Mouse (Mus musculus): ENCODE results near the gene Kirrel3.

DNA sequence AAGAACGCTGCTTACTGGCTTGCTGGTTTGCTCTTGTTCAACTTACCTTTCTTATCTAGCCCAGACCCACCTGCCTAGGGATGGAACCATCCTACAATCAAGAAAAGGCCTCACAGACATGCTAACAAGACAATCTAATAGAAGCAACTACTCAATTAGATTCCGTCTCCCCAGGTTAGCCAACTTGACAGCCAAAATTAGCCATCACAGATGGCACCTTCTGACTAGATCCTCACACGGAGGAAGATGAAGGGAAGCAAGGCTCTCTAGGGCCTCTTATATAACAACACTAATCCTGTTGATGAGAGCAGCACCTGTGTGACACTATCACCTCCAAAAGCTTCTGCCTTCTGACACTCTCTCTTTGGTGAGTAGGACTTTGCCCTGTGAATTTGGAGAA is 321.2 kb downstream of the Kirrel3 start:
- no peak for TF ChIP-seq GATA1 (IDR thresholded peaks at IDR 0.05; ENCODE audit: borderline replicate concordance, low read length)
- no peak for TF ChIP-seq FLI1 (IDR thresholded peaks at IDR 0.05; ENCODE audit: low read length)

Data from megakaryocyte, embryonic 14.5 days (primary cell).